Mouse (Mus musculus) cerebellum, adult 11-12 months (tissue): ENCODE measurements around the gene Pabpn1l.
"Not testable (repeated sequence)": the region's sequence is repeated elsewhere in the genome, so short reads cannot be mapped to it uniquely, and the experiment has no call there.

Experiments
- DNase-seq: peaks from one replicate; pipeline ENCODE4 v3.0.0; 2022

Pabpn1l gene

GRCm38 (mm10) chr8:122646337-122646736, 23.8 kb upstream of the Pabpn1l start:
- no peak for DNase-seq

GRCm38 (mm10) chr8:122644175-122644954, 21.8 kb upstream of the Pabpn1l start:
- no peak for DNase-seq

GRCm38 (mm10) chr8:122642071-122642470, 19.5 kb upstream of the Pabpn1l start:
- DNase-seq, result no peak

GRCm38 (mm10) chr8:122641406-122641805, 18.9 kb upstream of the Pabpn1l start:
- no peak for DNase-seq

- DNase-seq, result no peak
These were observed 18.3 kb upstream of the Pabpn1l start for GRCm38 (mm10) chr8:122640825-122641224.

- DNase-seq, result peak; percentile 78
These were observed 17.1 kb upstream of the Pabpn1l start for GRCm38 (mm10) chr8:122639521-122640248.

GRCm38 (mm10) chr8:122638601-122639000, 16.1 kb upstream of the Pabpn1l start:
- peak; percentile 77 for DNase-seq

- no peak for DNase-seq
These were observed 14.7 kb upstream of the Pabpn1l start for GRCm38 (mm10) chr8:122637230-122637629.

- DNase-seq, result no peak
These were observed 14.2 kb upstream of the Pabpn1l start for GRCm38 (mm10) chr8:122636803-122637175.

- no peak for DNase-seq
These were observed 13.6 kb upstream of the Pabpn1l start for GRCm38 (mm10) chr8:122635878-122636802.

GRCm38 (mm10) chr8:122633205-122633604, 10.7 kb upstream of the Pabpn1l start:
- no peak for DNase-seq

GRCm38 (mm10) chr8:122632134-122632533, 9.6 kb upstream of the Pabpn1l start:
- not testable (repeated sequence) for DNase-seq

GRCm38 (mm10) chr8:122630696-122631095, 8.2 kb upstream of the Pabpn1l start:
- DNase-seq, result no peak

- DNase-seq, result no peak
These were observed 6.8 kb upstream of the Pabpn1l start for GRCm38 (mm10) chr8:122629388-122629787.

GRCm38 (mm10) chr8:122626896-122627295, 4.4 kb upstream of the Pabpn1l start:
- DNase-seq, result no peak

- DNase-seq, result no peak
These were observed 3.3 kb upstream of the Pabpn1l start for GRCm38 (mm10) chr8:122625811-122626210.

GRCm38 (mm10) chr8:122624653-122625052, 2.1 kb upstream of the Pabpn1l start:
- DNase-seq, result no peak

- no peak for DNase-seq
These were observed 1.5 kb upstream of the Pabpn1l start for GRCm38 (mm10) chr8:122623844-122624642.

GRCm38 (mm10) chr8:122620446-122620845, 2.1 kb downstream of the Pabpn1l start:
- no peak for DNase-seq

- no peak for DNase-seq
These were observed 3.7 kb downstream of the Pabpn1l start for GRCm38 (mm10) chr8:122618660-122619378.

- DNase-seq, result peak; percentile 72
These were observed 4.5 kb downstream of the Pabpn1l start for GRCm38 (mm10) chr8:122617947-122618546.
